Mouse (Mus musculus): ENCODE data around the gene Rpl10a.
A peak's percentile ranks its signal among the peaks of the same experiment; 100 is the strongest.

Gene Rpl10a

GRCm38 (mm10) chr17:28360531-28361277 lies 32.4 kb downstream of the Rpl10a start:
- DNase-seq (ENCODE audit: low read depth), result no peak

GRCm38 (mm10) chr17:28361921-28362652 lies 33.8 kb downstream of the Rpl10a start:
- no peak for DNase-seq (ENCODE audit: low read depth)

- no peak for DNase-seq (ENCODE audit: low read depth)
These were observed 34.5 kb downstream of the Rpl10a start for GRCm38 (mm10) chr17:28362653-28363292.

GRCm38 (mm10) chr17:28363507-28363906 lies 35.2 kb downstream of the Rpl10a start:
- DNase-seq (ENCODE audit: low read depth), result no peak

GRCm38 (mm10) chr17:28365122-28365521 lies 36.9 kb downstream of the Rpl10a start, which contains the start of gene Tulp1:
Tulp1 (minus strand) TSS chr17:28365222.
- DNase-seq (ENCODE audit: low read depth), result no peak

- peak; percentile 83 for DNase-seq (ENCODE audit: low read depth)
These were observed 40.2 kb downstream of the Rpl10a start for GRCm38 (mm10) chr17:28368449-28368848.

GRCm38 (mm10) chr17:28369056-28369455 lies 40.8 kb downstream of the Rpl10a start:
- no peak for DNase-seq (ENCODE audit: low read depth)

GRCm38 (mm10) chr17:28371286-28371685 lies 43.0 kb downstream of the Rpl10a start:
- no peak for DNase-seq (ENCODE audit: low read depth)

GRCm38 (mm10) chr17:28371941-28372340 lies 43.7 kb downstream of the Rpl10a start:
- DNase-seq (ENCODE audit: low read depth), result no peak

GRCm38 (mm10) chr17:28373821-28374220 lies 45.5 kb downstream of the Rpl10a start:
- peak; percentile 74 for DNase-seq (ENCODE audit: low read depth)

- DNase-seq (ENCODE audit: low read depth), result no peak
These were observed 46.2 kb downstream of the Rpl10a start for GRCm38 (mm10) chr17:28374494-28374893.

GRCm38 (mm10) chr17:28375592-28376061 lies 47.4 kb downstream of the Rpl10a start:
- peak; percentile 53 for DNase-seq (ENCODE audit: low read depth)

GRCm38 (mm10) chr17:28380255-28380654 lies 52.0 kb downstream of the Rpl10a start:
- no peak for DNase-seq (ENCODE audit: low read depth)

Data from naive thymus-derived CD4-positive, alpha-beta T cell, adult 2 months (primary cell).